Mouse (Mus musculus): ENCODE results near the gene Grk3.

- no peak for TF ChIP-seq ZNF384 (IDR thresholded peaks at IDR 0.05; ENCODE audit: low read depth, low read length)
- TF ChIP-seq ZC3H11A (IDR thresholded peaks at IDR 0.05; ENCODE audit: borderline replicate concordance, low read depth, low read length) = no peak
- TF ChIP-seq MAFK (IDR thresholded peaks at IDR 0.05; ENCODE audit: insufficient read depth, low read depth, low read length) = no peak
- TF ChIP-seq CHD2 (IDR thresholded peaks at IDR 0.05; ENCODE audit: low read depth, low read length) = no peak
- TF ChIP-seq HCFC1 (IDR thresholded peaks at IDR 0.05; ENCODE audit: borderline replicate concordance, insufficient read depth, low read length) = no peak
These were observed 128.7 kb downstream of the Grk3 start for GRCm38 (mm10) chr5:112886687-112887491.
